Mouse (Mus musculus): Measurements from ENCODE around the gene Lrrc74b.
A peak's percentile ranks its signal among the peaks of the same experiment; 100 is the strongest.
"Not testable (repeated sequence)": the region's sequence is repeated elsewhere in the genome, so short reads cannot be mapped to it uniquely, and the experiment has no call there.

Lrrc74b gene

DNA sequence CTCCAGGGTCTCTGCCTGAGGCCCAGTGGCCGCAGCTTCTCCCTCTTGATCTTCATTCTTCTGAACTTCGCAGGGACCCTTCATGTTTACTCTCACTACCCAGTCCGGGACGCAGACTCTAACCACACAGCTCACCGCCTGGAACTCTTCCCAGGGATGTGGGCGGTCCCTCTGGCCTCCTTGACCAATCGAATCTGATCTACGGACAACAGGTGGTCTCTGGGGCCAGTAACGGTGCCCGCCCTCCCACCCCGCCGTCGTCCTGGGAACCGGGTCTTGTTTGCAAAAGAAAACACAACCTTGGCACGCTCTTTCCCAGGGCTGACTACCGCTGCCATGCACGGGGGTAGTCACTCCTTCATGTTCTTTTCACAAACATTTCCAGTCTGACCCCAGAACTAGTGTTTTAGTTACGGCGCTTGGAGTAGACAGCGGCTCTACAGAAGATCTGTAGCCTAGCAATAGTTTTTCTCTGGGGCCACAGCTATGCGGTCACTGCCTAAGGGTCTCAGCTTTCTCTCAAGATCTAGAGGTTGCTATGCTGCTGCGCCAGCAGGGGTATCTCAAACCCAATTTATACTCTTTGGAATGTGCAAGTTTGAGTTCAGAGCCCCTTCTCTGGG, at the start of gene Lrrc74b:
Gene Lrrc74b (minus strand): TSS at position 120 of the 623 bp plus-strand sequence.
- DNase-seq (ENCODE audit: low spot score in 2 of 2): peak in 1 of 2 experiments; percentile 58

DNA sequence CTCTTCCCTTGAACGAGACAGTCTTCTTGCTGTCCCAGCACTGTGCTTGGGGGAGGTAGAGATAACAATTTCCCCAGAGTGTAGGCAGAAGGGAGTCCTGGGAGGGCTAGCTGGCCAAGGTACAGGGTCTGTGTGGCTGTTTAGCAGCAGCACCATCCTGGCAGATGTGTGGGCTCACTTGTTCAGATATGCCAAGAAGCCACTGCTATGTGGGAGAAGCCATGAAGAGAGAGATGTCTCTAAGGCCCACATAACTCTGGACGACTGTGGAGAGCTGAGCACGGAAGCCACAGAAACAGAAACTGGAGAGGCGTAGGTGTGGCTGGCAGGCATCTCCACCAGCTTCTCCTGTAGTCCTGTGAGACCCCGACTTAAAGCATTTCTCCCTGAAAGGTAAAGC, 44.6 kb upstream of the Lrrc74b start:
- no peak for DNase-seq (ENCODE audit: low spot score in 2 of 2)

DNA sequence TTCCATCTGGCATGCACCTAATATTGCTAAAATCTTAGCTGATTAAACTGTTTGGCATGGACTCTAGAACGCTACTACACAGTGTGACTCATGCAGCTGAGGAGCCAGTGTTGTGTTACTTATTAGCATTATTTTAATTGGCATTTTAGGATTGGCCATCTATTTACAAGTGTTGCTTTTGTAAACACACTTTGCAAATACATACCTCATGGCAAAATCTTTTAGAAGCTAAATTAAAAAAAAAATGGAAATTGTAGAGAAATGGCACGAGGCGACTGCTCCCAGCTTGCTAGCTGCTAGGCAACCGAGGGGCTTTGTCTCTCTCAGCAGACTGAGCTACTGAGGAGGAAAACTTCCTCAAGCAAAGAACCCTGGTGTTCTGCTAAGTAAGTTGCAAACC, 43.9 kb upstream of the Lrrc74b start:
- no peak for DNase-seq (ENCODE audit: low spot score in 2 of 2)

DNA sequence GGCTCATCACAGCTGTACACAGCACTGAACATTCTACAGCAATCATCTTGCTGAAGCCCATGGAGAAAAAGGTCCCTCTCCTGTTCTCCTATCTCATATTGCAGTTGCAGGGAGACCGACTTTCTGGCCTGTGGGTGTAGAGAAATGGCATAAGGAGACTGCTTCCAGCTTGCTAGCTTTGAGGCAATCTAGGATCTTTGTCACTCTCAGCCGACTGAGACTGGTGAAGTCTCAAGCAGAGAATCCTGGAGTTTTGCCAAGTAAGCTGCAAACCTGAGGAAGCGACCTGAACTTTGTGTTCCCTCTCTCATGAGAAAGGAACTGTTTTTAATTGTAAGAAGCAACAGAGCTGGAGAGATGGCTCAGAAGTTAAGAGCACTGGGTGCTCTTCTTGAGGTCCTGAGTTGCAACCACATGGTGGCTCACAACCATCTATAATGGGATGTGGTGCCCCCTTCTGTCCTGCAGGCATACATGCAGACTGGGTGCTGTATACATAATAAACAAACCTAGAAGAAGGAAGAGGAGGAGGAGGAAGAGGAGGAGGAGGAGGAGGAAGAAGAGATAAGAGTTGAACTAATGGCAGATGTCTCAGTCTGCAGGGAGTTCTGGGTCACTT, 40.0 kb upstream of the Lrrc74b start:
- no peak for DNase-seq (ENCODE audit: low spot score in 2 of 2)

DNA sequence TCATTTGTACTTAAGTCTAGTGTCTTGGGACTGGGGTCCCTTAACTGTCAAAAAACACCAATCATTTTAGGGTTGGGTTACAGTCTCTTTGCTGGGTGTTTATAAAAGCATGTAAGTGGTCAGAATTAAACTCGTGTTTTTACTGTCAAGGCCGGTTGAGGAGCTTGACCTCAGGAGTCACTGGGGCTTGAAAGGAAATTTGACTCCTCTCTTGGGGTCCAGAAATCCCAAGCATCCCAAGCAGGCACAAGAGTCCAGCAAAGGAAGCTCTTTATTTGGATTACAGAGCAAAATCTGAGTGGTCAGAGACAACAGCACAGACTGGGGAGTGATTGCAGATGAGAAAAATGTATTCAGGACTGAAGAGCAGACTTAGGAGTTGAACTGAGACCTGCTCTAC, 29.7 kb upstream of the Lrrc74b start:
- DNase-seq (ENCODE audit: low spot score in 2 of 2): no peak

DNA sequence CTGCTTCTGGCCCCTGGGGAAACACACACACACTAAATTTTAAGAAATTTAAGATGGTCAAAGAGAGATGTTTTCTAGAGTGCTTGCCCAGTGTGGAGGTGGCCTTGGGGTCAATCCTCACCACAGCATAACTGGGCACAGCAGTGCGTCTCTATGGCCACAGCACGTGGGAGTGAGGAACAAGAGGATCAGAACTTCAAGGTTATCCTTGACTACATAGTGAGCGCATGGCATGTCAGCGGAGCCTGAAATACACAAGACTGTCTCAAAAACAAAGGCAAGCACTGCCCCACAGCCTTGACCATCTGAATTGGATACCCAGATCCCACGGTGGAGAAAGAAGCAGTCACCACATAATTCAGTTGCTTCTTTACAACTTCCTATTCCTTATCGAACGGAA, 23.5 kb upstream of the Lrrc74b start:
- DNase-seq (ENCODE audit: low spot score in 2 of 2): no peak

DNA sequence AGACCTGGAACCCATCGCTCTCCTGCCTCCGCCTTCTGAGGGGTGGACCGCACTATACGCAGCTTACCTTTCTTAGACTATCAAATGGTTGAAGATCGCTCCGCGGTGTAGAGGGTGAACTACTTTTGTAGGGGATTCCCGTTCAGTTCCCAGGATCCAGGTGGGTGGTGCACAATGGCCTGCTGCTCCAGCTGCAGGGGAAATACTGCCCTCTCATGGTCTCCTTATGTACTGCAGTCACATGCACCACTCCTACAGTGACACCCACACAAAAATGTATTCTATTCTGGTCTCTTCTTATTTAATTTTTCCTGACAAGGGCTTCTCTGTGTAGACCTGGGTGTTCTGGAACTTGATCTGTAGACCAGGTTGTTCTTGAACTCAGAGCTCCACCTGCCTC, 22.0 kb upstream of the Lrrc74b start, which contains the start of gene Slc7a4:
Gene Slc7a4 (minus strand): TSS at position 151 of the 400 bp plus-strand sequence.
- DNase-seq (ENCODE audit: low spot score in 2 of 2): no peak

DNA sequence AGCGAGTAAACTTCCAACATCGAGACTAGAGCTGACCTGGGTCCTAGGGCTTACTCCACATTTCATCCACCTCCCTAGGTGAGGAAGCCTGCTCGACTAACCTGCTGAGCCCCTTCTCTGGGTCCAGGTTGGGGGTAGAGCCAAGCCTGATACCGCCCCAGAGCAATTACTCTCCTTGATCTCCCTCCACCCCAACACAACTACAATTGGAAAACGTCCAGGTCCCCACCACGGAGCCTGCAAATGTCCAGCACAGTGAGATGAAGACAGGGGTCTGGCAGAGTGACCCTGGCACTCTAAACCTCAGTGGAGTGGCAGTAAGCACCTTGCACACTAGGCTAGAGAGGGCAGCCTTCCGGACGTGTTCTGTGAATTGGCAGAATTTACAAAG, 15.8 kb upstream of the Lrrc74b start:
- DNase-seq (ENCODE audit: low spot score in 2 of 2): no peak

DNA sequence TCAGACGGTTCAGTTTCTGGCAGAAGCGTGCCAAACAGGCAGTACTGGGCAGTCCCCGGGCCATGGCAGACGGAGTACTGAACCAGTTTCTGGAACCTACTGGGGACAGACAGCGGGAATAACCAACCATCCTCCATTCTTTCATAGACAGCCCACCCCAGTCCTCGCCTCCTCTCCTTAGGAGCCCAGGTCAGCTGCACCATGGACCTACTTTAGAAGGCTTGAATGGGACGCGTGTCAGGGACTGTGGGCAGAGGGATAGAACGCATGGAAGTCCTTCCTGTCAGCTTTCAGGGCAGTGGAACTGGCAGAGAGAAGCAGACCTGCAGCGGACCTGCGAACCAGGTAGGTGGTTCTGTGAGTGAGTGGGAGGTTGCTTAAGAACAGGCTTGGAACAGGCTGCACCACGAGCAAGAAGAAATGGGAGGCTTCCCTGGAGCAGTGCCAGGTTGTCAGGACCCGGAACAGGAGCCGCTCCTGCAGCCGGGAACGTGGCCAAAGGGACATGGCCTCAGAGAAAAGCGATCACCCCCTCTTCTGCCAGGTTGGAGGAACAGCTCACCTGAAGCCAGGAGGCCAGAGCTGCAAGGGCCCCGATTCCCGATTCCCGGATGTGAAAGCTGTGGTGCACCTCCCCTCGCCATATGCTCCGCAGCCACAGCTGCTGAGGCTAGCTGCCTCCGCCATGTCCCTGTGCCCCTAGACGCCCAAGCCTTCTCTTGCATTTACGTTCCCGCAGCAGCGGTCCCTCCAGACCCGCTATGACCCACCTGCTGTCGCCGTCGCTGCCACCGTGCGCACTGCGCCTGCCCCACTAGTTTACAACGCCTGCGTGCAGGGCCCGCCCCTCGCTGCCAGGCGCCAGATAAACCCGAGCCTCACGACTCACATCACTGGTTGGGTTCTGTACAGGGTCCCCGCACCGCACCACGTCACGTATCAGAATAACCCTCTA, 15.1 kb upstream of the Lrrc74b start:
- peak; percentile 42 to 73 for DNase-seq (ENCODE audit: low spot score in 2 of 2)

DNA sequence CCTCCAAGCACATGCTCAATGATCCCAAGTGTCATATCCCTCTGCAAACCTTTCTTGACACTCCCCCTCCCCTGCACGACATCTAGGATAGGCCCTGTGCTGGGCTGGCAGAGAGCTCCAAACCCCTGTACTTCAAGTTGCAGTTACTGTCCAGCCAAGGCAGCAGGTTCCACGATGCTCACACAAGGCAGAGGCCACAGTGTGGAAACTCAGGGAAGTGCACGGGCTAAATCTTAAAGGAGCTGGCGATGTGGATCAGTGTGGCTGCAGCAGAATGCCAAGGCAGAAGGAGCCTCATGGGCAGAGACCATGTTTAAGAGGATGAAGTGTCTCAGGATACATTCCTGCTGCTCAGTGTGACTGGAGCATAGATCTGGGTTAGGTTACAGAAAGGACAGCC, 5.1 kb upstream of the Lrrc74b start:
- no peak for DNase-seq (ENCODE audit: low spot score in 2 of 2)

DNA sequence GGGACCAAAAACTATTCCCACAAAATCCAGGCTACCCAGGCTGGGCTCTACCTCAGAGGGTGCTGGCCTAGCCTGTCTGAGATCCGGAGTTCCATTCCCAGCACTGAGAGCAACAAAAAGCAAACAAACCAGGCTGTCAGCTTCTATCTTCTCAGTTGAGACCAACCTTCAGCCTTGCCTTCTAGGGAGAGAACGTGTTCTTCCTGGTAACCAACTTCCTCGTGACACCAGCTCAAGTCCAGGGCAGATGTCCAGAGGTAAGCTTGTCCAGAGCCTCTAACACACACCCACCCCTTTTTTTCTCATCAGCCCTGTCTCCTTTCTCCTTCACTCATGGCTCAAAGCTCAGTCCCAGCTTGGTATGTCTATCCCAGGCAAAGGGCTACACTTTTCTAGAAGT, 3.7 kb upstream of the Lrrc74b start:
- DNase-seq (ENCODE audit: low spot score in 2 of 2): no peak

DNA sequence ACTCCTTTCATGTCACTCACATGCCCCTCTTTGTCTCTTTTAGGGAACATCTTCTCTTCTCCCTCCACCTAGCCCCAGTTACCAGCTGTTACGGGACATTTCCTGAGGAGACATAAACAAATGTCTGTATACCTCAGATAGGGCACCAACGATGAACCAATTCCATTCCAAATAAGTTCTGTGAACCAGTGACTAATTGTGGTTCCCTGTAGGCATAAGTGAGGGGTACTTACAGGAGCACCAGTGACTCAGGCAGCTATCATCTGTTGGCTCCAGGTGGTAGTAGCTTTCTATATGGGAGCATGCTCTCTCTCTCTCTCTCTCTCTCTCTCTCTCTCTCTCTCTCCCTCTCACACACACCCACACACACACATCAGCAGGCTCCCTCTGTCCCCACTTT, 3.2 kb upstream of the Lrrc74b start:
- no peak for DNase-seq (ENCODE audit: low spot score in 2 of 2)

DNA sequence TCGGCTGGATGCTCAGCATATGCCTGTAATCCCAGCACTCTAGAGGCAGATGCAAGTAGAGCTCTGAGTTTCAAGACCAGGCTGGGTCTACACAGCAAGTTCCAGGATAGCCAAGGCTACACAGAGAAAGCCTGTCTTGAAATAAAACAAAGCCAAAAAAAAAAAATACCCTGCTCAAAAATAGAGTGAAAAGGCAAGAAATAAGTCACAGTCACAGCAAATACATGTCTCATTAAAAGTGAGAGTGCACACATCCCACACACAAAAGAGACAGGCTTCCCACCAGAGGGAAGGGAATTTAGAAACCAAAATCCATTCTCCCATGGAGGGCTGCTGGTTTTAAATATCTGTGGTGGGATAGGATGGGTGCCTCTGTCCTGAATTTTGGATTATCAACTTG, 2.5 kb upstream of the Lrrc74b start:
- DNase-seq (ENCODE audit: low spot score in 2 of 2): no peak

DNA sequence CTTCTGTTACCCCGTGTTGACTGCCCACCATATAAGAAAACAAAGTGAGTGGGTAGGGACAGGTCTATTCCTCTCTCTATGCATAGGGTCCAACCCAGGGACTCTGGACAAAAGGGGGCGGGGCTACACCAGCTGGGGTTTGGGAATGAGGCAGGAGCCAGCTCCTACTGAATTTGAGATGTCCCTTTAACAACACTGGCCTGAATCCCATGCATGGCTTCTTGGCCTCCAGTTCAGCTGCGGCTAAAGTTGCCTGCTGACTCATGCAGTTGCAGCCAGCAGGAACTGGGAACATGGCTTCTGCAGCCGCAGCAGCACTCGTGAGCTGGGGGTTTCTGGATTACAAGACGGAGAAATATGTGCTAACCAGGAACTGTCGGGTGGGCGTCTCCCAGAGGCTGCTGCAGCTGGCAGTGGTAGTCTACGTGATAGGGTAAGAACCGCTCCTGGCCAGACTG, 733 bp upstream of the Lrrc74b start, which contains the start of gene P2rx6:
Gene P2rx6 (plus strand): TSS at position 135 of the 458 bp plus-strand sequence.
- peak in 1 of 2 experiments; percentile 38 for DNase-seq (ENCODE audit: low spot score in 2 of 2)

DNA sequence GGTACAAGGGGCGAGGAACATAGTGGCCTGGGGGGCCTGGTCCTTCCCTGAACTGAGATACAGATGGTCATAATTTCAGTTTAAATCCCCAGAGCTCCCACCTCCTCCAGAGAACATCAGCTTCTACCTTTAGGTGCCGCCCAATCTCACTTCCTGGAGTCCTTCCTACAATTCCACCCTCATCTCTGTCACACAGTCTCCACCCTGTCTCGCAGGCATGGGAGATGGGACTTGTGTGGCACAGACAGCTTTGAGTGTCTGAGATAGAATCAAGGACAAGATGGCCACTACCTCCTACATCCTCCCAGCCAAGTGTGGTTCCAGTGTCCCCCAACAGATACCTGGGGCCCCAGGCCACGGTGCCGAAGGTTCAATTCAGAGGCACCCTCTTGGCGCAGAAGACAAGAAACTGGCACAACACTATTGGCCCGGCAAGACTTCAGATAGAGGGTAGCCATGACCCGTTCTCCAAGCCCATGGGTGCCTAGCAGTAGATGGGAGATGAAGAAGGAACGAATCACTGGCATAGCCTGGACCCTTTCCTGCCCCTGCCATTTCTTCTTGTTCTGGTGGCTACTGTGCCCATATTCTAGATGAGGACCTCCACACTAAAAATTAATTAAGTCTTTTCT, 1.5 kb downstream of the Lrrc74b start:
- DNase-seq (ENCODE audit: low spot score in 2 of 2): no peak

DNA sequence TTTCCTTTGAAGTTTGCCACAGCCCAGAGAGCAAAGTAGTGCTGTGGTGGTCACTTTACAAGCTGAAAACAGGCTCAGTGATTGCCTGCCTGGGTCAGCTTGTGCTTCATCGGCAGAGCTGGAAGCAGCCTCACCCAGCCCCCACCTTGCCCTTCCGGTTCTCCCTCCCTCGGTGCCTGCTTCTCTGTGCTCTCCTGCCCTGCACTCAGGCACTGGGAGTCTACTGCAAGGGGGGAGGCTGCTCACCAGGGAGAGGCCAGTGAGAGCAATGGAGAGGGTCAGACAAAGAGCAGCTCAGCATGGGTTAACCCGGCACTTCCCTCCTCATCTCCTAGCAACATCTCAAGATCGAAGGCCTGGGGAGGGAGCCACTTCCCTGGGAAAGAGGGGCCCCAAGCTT, 2.2 kb downstream of the Lrrc74b start:
- no peak for DNase-seq (ENCODE audit: low spot score in 2 of 2)

DNA sequence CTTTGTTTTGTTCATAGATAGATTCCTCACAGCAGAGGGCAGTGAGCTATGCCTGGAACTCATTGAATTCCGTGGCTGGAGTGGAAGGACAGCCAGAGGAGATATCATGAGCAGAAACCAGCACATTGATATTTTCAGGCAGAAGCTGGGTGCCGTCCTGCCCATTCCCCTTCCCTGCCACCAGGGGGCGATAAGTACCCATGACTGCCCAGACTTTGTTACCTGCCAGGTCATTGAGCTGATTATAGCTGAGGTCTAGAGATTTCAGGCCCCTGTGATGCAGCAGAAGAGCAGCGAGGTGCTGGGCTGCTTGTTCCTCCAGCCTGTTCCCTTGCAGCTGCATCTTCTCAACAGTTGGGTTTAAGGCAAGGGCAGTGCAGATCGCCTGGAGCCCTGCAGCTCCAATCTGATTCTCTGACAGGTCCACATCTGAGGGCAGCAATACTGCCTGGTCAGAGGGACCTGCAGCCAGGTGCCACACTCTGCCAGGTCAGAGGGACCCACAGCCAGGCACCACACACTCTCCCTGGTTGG, 3.0 kb downstream of the Lrrc74b start:
- DNase-seq (ENCODE audit: low spot score in 2 of 2): peak; percentile 61 to 76

DNA sequence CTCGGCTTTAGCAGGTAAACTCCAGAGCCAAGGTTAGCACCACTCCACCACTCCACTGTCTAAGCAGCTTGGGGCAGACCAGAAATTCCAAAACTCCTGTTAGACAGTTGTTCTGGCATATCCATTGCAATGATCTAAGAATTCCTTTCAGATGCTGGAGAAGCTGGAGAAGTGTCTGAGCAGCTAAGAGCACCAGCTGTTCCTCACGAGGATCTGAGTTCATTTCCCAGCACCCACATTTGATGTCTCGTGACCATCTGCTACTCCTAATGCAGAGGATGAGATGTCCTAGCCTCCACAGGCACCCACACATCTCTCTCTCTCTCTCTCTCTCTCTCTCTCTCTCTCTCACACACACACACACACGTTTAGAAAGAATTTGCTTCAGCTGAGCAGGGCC, 4.1 kb downstream of the Lrrc74b start:
- DNase-seq (ENCODE audit: low spot score in 2 of 2): no peak

DNA sequence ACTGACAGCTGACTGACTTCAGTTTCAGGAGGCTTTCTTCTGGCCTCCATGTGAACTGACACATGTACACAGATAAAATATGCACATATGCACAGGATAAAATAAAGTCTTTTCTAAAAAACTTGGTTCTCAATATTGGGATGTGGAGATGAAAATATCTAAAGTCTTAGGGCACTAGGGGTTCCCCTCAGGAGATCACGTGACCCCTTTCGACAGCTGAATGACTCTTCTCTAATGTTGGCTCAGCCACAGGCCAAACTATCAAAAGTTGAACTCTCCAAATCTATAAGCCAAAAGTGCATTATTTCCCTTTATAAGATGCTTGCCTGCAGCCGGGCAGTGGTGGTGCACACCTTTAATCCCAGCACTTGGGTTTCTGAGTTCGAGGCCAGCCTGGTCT, 4.9 kb downstream of the Lrrc74b start:
- DNase-seq (ENCODE audit: low spot score in 2 of 2): no peak

DNA sequence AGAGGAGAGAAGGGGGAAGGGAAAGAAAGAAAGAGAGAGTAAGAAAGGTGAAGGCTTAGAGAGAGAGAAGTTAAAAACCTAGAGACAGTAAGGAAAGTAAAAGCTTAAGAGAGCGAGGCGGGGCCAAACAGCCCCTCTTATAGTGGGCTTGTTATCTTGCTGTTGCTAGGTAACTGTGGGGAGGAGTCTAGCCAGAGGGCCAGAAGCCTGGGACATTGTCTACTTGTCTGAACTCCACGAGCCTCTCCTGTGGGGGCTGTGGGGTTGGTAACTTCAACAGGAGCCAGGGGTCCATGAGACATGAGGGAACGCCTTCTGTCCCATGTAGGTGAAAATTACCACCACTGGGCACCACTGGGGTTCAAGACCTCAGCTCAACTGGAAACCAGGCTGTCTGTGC, 6.3 kb downstream of the Lrrc74b start:
- not testable (repeated sequence) for DNase-seq (ENCODE audit: low spot score in 2 of 2)

DNA sequence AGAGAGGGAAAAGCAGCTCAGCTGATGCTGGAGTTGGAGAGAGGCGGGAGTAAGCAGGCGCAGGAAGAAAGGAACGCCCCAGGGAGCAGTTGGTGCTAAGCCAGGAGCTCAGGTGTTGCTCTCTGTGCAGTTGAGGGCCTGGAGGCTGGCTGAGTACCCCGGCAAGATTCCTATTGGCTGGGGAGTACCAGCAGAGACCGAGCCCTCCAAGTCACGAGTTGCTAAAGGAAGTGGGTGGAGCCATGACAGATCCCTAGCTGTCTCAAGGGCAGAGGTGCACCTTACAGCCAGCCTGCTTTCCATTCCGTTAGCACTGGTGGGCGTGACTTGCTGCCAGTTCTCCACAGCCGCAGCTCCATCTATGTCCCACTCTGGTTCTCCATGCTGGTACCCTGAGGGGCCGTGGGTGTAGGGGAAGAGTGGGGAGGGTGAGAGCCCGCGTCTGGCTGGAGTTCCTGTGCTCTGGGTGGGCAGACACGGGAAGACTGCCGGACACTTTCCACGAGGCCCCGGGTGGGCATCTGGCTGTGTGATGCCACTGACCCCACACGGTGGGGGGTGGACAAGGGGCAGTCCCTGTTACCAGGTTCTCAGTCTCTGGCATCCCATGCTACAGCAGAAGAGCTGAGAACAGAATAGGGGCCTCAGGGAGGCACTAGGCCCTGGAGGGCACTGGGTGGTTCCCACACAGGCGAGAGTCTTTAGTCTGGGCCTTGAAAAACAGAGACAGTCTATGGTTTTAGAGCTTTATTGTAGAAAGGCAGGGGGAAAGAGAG, 6.9 kb downstream of the Lrrc74b start:
- no peak for DNase-seq (ENCODE audit: low spot score in 2 of 2)

Measured in cerebellum, postnatal 4 days (tissue).